Mouse (Mus musculus) liver, embryonic 14.5 days (tissue): ENCODE results near the gene Adam25. TPM values are rescaled to one million over a fixed set of nuclear protein-coding genes. Genes with fewer than 3 reads are reported as not detected.
"Not testable (repeated sequence)": the region's sequence is repeated elsewhere in the genome, so short reads cannot be mapped to it uniquely, and the experiment has no call there.

Experiments used
- ATAC-seq: fragments of 200-750 bp; cut with Nextera tagmentation; 2 replicates; pipeline ENCODE4 v1.8.0; 2017; ENCODE audit warnings: moderate number of reproducible peaks, mild to moderate bottlenecking, moderate library complexity; ENCODE audit not compliant: insufficient read depth
- DNase-seq, 3 experiments: peaks; one replicate each; pipeline ENCODE4 v3.0.0-alpha.2; 2012 to 2013; ENCODE audit warnings: low read depth in 3 of 3, low spot score in 3 of 3
- H3K27ac ChIP-seq: fragments of 300-500 bp; sonication (generic); 2 replicates; pipeline ENCODE4 v1.5.1; 2014; ENCODE audit warnings: moderate library complexity, mild to moderate bottlenecking, control low read depth, inconsistent platforms
- H3K27me3 ChIP-seq: fragments of 300-500 bp; sonication (generic); 2 replicates; pipeline ENCODE4 v1.6.1; 2014; ENCODE audit warnings: mild to moderate bottlenecking, low read length, moderate library complexity; ENCODE audit not compliant: control insufficient read depth, insufficient read depth
- H3K36me3 ChIP-seq: fragments of 300-500 bp; sonication (generic); replicated peaks from 2 replicates; pipeline ENCODE4 v1.6.1; 2014; ENCODE audit warnings: low read depth; ENCODE audit not compliant: control insufficient read depth, insufficient read depth
- H3K4me1 ChIP-seq, 2 experiments: fragments of 200-500 bp in 1 of 2; fragments of 300-500 bp in 1 of 2; sonication (generic) in 1 of 2; replicated peaks; 2 replicates each; pipeline ENCODE4 v1.6.1; 2012 to 2014; ENCODE audit warnings: antibody characterized with exemption in 1 of 2, inconsistent platforms in 1 of 2, low read length in 1 of 2; ENCODE audit not compliant: control insufficient read depth in 2 of 2, insufficient read depth in 2 of 2
- H3K4me2 ChIP-seq: fragments of 300-500 bp; sonication (generic); 2 replicates; pipeline ENCODE4 v1.6.1; 2014; ENCODE audit warnings: low read depth, mild to moderate bottlenecking, control low read depth, moderate library complexity
- H3K4me3 ChIP-seq, 2 experiments: fragments of 200-500 bp in 1 of 2; fragments of 300-500 bp in 1 of 2; sonication (generic) in 1 of 2; 2 replicates each; pipeline ENCODE4 v1.5.1; 2012 to 2014; ENCODE audit warnings: low read depth in 2 of 2, low read length in 2 of 2, mild to moderate bottlenecking in 2 of 2, control low read depth in 1 of 2, inconsistent platforms in 1 of 2, moderate library complexity in 1 of 2; ENCODE audit not compliant: insufficient read depth in 1 of 2
- H3K9ac ChIP-seq: fragments of 300-500 bp; sonication (generic); replicated peaks from 2 replicates; pipeline ENCODE4 v1.6.1; 2014; ENCODE audit warnings: mild to moderate bottlenecking, control low read depth, moderate library complexity
- H3K9me3 ChIP-seq: fragments of 300-500 bp; sonication (generic); 2 replicates; pipeline ENCODE4 v1.6.1; 2016; ENCODE audit warnings: low read length, mixed read lengths; ENCODE audit not compliant: control insufficient read depth
- CTCF ChIP-seq: IDR thresholded peaks from 2 replicates; pipeline ENCODE4 v1.5.1; 2016; ENCODE audit warnings: antibody characterized with exemption, low read depth, control low read depth
- EP300 ChIP-seq: IDR thresholded peaks from 2 replicates; pipeline ENCODE4 v1.6.1; 2016; ENCODE audit warnings: antibody characterized with exemption, low read depth
- WGBS: fragments of 180-500 bp; shearing (Covaris S2); extraction: QIAGEN DNeasy Blood & Tissue Kit; methylation state at CpG from one replicate; pipeline ENCODE4 v1.1.7; 2014; ENCODE audit not compliant: insufficient replicate concordance; 5-methylcytosine and 5-hydroxymethylcytosine counted together
- polyA plus RNA-seq, 2 experiments: library from polyadenylated mRNA; depleted of rRNA in 1 of 2; stranded (reverse) in 1 of 2; unstranded in 1 of 2; fragments of >200 nt; fragmentation: Nextera tagmentation in 1 of 2; extraction: Ambion mirVana in 1 of 2; gene quantifications; 2 replicates each; pipeline versions ENCODE4 v1.2.1 to v1.2.3; 2012 to 2014

Adam25 gene
- polyA plus RNA-seq (2012; rRNA removed) (not detected in 2 replicates), polyA plus RNA-seq (2014; fragmentation: Nextera tagmentation; extraction: Ambion mirVana) (not detected in 2 replicates)

GRCm38 (mm10) chr8:40751908-40752307 lies at the start of gene Adam25:
Adam25 (plus strand) TSS chr8:40752208.
- H3K4me2 ChIP-seq, H3K9ac ChIP-seq, H3K4me3 ChIP-seq, H3K27ac ChIP-seq, DNase-seq, H3K9me3 ChIP-seq, H3K36me3 ChIP-seq, H3K27me3 ChIP-seq, H3K4me1 ChIP-seq, ATAC-seq: not testable (repeated sequence)
- 27% methylated on average over 1 of the region's 1 CpGs for WGBS

DNA sequence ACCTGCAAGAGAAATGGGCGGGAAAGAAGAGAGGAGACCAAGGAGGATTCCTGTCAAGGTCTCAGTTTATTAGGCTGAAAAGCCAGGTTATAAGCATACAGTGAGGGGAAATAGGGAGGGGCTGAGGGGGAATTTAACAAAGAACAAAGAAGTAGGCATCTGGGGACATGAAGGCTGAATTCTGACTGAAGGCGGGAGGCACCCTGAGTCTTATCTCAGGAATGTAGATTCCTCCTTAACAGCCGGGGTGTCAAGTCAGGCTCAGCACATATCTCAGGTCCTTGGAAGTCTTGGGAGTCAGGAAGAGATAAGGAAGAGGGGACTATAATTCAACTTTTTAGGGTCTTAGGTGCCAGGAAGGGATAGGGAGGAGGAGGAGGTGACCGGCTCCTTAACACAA lies 36.6 kb upstream of the Adam25 start:
- H3K9me3 ChIP-seq, H3K4me1 ChIP-seq, H3K27ac ChIP-seq, H3K4me2 ChIP-seq, H3K36me3 ChIP-seq, DNase-seq, H3K9ac ChIP-seq, H3K4me3 ChIP-seq, ATAC-seq, H3K27me3 ChIP-seq: not testable (repeated sequence)
- 69% methylated on average over 4 of the region's 4 CpGs for WGBS

- Histone ChIP-seq H3K27me3 (no peaks in the 10 kb centered on the region), H3K36me3 (no peaks in the 10 kb centered on the region), H3K4me2 (no peak overlapping the region), H3K27ac (no peak overlapping the region), H3K9ac (no peak overlapping the region), H3K4me3 (no peak overlapping the region), H3K4me1 (no peaks in the 10 kb centered on the region), H3K9me3 (no peaks in the 10 kb centered on the region)
- 63% methylated on average over 7 of the region's 7 CpGs for WGBS
- ATAC-seq (no peak), DNase-seq (no peak)
- TF ChIP-seq CTCF (no peak), EP300 (no peak)
Measured at GRCm38 (mm10) chr8:40715986-40716385, 36.0 kb upstream of the Adam25 start.

DNA sequence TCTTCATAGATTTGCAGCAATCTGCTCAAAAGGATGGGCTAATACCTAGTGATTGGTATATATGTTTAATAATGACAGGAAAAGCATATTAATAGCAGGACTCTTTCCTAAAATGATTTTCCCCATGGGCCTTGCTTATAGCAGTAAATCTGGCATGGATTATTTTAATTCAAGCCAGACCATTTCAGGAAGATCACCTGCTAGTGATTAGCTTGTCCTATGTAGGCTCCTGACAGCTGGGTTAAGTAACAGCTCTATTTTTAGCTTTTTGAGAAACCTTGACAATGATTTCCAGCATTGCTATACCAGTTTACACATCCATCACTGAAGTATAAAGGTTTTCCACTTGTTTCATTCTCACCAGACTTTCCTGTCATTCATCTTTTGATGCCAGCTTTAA lies 31.3 kb downstream of the Adam25 start:
- DNase-seq, result no peak
- no peak overlapping the region for H3K4me2 ChIP-seq
- no peaks in the 10 kb centered on the region for H3K9me3 ChIP-seq

GRCm38 (mm10) chr8:40792973-40793372 lies 41.0 kb downstream of the Adam25 start, which contains the start of gene Adam20:
Adam20 (plus strand) TSS chr8:40793273.
- not testable (repeated sequence) for DNase-seq, H3K36me3 ChIP-seq, H3K4me1 ChIP-seq, H3K4me2 ChIP-seq, H3K27me3 ChIP-seq, H3K27ac ChIP-seq, H3K9ac ChIP-seq, H3K4me3 ChIP-seq, ATAC-seq, H3K9me3 ChIP-seq
- 48% methylated on average over 1 of the region's 1 CpGs for WGBS

More for the DNA sequence above, 31.3 kb downstream of the Adam25 start:
- no peak for ATAC-seq
- Histone ChIP-seq H3K36me3 (no peaks in the 10 kb centered on the region), H3K27me3 (no peaks in the 10 kb centered on the region), H3K27ac (no peak overlapping the region), H3K9ac (no peak overlapping the region), H3K4me1 (no peaks in the 10 kb centered on the region), H3K4me3 (no peak overlapping the region)
- TF ChIP-seq EP300 (no peak), CTCF (no peak)
